Mouse (Mus musculus) T-helper 1 cell (primary cell): ENCODE results near the gene Ube2s.

Source experiments
- in situ Hi-C: fragments of 300-600 bp; cut with MboI, MseI; formaldehyde crosslinking; loops from one replicate; pipeline ENCODE4 v1.15.1; 2025; ENCODE audit warnings: high pct_unique_total_duplicates

The Ube2s gene

DNA sequence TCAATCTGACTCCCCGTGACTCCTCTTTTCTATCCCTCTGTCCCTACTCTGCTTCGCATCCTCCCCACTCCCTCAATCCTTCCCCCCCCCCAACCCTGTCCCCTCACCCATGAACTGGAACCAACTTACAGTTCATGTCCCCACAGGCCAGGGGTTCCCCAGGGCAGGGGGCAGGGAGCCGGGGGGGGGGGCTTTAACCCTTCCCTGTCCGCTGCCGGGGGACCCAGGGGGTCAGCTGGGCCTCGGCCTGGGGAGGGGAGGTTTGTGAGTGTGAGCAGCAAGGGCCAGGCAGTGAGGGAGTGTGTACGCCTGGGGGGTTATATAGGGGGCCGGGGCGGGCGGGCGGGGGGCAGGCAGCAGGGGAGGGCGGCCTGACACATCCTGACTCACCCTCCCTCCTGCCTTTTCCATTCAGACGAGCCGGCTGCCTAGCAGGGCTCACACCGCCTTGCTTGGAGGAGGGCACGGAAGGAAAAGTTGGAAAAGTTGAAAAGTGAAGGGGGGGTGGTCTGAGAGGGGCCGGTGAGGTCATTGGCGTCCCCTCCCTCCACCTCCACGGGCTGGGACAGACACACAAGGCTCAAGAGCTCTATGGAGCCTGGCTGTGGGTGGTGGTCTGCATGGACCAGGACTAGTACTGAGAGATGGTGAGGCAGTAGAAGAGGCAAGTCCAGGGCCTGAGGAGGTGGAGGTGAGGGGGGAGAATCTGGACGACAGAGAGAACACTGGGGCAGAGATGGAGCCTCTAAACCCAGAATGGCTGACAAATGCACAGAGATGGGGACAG, 34.3 kb downstream of the Ube2s start:
- in situ Hi-C loops, result no loop called here

DNA sequence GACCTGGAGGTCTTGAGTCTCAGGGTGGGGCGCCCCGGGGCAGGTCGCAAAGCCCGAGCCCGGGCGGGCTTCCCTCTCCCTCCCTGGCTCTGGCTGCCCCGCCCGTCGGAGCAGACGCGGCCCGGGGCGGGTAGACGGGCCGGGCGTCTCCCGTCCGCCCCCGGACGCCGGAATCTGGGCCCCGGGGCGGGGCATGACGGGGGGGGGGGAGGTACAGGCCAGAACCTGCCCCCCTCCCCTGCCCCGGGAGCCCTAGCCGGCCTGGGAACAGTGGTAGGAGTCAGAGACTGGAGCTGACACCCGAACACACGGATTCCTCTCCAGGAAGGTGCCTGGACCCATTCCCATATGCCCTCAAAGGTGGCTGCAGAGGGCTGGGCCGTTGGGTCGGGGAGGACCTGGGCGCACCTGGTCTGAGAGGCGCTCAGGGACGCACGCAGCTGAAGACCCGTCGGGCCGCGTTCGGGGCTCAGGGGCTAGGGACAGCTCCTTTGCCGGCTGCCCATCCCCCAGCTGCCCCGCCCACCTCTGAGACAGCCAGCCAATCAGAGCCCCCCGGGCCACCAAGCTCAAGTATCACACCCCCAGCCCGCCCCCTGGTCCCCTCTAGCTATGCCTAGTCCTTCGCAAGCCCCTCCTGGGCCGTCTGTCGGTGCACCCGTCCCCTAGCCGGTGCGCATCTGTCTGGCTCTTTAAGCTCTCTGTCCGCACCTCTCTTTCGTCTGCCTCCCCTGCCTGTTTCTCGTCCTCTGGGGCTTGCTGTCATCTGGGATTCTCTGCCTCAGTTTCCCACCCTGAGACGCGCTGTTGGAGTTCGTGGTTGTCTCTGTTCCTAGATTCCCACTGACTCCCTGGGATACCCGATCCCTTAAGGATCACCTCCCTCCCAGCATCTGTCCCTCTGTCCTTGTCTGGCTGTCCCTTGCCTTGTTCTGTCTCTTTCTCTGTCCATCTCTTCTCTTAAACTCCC, 35.2 kb downstream of the Ube2s start:
- in situ Hi-C loops, result no loop called here

DNA sequence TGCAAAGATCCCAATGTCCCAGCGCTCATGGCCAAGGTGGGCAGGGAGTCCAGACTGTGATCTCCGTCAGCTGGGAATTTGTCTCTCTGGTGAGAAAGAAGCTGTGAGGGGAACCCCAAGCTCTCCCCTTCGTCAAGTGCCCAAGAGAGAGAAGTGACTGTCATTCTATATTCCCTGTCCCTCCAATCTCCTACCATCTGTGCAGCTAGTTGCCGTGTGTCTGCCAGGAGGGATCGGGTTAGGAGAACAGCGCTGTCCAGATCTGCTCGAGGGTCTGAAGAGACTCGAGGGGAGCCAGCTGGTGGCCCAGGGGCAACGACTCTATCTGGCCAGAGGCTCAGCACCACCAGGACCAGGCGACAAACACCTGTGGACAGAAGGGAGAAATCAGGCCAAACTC, 36.3 kb downstream of the Ube2s start:
- in situ Hi-C loops, result no loop called here

DNA sequence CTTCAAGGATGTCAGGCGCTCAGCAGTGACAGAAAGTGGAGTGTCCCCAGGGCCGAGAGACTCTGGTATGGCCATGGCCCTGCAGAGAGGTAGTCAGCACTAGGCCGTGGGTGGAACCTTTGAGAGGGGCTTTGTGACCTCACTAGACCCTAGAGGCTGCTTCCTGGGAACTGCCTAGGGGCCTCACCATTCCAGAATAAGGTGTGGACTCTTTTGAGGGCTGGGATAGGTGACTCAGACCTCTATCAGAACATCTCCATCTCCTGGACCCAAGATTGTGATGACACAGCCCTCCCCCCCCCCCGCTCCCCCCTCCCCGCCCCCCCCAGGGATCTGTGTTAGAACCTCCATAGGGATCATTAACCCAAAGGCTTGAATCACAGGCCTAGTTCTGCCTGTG, 41.2 kb downstream of the Ube2s start, which contains the start of gene Fam71e2:
Gene Fam71e2 (minus strand): TSS at position 101 of the 400 bp plus-strand sequence.
- in situ Hi-C loops, result no loop called here

DNA sequence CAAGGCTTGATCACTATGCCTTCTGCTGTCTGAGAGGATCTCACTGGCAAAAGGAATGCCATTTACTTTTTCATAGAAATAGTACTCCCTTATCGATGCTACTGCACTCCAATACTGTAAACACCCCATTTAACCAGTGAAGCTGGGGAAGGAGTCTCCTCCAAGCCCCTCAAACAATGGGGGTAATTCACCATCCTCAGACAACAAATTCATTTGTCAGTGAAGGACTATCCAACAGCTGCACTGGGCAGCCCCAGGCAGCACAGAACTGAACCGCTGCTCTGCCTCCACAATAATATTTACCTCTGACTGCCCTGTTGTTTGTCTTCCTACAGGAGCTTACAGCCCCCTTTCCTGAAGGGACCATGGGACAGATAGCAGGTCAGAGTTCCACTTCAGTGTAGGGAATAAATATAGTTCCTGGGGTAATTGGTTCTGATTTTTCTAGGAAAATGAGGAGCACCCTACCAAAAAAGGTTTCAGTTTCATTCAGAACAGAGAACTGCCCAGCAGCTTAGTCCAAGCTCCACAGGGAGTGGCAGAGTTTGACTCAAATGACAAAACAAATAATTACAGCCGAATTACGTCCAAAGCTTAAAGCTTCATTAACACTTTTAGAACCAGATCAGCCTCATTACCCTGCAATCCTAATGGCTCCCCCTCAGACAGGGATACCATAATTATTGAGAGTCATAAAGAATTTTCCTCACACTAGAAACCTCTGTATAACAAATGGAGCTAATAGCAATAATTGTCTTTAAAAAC, 47.3 kb downstream of the Ube2s start:
- in situ Hi-C loops, result no loop called here

DNA sequence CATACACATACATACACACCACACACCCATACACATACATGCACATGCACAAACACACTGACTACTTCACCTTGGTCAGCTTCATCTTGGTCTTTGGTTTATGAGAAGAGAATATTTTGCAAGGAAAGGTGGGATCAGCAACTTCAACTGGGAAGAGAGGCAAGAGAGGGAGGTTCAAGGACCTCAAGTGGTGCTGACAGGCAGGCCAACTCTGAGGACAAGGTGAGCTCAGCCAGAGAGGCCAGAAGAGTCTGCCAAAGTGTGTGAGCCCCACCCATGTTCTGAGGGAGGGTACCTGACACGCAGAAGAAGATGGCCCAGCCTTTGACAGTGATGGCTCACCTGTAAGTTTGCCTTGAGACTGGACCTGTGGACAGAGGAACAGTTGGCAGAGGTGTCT, 52.7 kb downstream of the Ube2s start:
- in situ Hi-C loops, result no loop called here

DNA sequence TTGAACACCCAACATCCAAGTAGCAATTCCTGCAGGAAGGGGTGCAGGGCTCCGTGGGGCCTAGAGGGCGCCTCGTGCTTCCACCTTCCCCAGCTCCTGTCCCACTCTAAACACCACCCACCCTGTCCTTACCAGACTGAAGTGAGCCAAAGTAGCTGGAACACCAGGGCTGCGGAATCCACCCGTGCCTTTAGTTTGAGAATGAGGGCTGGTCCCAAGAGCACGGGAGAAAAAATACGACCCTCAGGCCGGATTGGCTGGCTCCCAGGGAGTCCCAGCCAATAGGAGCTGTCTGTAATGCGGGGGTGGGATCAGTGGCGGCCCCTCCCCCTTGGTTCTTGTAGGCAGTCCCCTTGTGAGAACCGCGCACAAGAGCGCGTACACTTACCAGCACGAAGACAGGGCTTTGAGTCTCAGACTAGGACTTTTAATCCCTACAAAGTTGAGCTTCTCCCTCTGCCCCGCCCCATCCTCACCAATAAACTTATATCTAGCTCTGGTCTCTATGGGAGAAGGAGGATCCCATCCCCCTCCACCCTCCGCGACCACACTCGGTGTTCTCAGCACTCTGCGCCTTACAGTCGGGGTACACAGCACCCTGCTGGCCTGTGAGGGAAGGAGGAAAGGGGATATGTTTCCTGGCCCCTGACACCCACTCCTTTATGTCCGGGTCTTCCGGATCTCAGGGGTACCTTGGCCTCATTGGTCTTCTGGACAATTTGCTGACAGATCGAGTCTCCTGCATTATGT, 59.4 kb downstream of the Ube2s start, which contains the start of gene Cox6b2:
Gene Cox6b2 (minus strand): TSS at position 274 of the 750 bp plus-strand sequence.
- in situ Hi-C loops, result no loop called here

DNA sequence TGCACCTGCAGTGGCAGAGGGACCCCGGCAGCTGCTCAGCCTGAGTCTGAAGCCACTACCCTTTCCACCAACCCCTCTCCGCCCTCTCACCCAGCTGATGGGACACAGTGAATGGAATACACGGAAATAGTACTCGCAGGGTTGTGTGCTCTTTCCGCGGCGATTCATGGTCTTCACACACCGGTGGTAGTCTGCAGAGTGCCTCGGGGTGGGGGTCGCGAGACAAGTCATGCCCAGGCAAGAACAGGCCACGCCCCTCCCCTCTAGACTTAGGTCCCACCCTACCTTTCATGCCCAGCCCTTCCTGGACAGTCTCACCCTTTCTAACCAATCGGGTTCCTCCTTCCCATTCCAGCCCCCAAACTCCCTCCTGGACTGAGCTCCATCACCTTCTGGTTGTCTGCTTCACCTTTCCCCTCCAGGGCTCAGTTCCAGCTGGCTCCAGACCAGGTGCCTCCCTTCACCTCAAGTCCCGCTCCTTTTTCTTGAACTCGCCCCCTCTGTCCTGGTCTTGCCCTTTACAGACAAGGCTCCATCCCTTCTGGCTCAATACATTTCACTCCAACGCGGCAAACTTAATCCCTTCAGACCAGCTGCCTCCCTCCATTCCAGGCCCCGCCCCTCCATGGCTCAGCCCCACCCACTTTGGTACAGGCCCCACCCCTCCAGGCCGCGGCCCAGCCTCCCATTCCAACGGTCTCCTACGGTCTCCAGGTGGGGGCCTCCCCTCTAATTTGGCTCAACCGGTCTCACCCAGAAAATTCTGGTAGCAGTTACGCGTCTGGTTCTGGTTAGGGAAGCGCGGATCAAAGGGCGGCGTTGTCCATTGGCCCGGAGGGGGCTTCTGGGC, 60.2 kb downstream of the Ube2s start:
- in situ Hi-C loops, result no loop called here

DNA sequence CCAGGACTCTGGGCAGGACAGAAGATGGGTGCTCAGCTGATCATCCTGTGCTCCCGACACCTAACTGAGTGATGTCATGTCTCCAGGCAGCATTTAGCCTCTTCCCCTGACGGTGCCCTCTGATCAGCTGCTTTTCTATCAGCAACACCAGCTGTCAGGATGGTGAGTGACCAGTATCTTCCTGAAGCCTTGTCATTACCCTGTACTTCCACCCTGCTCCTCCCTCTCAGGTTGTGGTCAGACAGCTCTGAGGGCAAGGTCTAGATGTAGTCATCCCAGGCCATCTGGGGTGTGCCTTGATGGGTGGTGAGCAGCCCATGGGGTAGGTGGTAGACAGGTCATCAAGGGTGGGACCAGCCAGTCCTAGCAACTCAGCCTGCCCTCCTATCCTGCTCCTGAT, 63.2 kb downstream of the Ube2s start:
- in situ Hi-C loops, result no loop called here

DNA sequence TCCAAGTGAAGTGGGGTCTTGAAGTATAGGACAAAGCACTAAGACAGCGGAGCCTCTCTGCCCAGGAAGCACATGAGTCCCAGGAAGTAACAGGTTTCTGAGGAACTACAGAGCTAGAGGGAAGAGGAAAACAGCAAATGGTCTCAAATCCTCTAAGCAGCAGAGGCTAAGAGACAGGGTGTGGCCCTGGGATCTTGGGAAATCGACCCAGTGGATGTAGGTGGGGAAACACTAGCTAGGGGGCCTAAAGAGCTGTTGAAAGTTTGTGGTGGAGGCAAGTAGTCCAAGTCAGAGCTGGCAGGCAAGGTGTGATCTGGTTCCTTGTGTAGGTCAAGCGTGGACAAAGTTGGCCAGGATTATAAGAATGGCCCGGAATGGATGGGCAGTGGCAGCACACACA, 64.1 kb downstream of the Ube2s start:
- in situ Hi-C loops, result no loop called here

DNA sequence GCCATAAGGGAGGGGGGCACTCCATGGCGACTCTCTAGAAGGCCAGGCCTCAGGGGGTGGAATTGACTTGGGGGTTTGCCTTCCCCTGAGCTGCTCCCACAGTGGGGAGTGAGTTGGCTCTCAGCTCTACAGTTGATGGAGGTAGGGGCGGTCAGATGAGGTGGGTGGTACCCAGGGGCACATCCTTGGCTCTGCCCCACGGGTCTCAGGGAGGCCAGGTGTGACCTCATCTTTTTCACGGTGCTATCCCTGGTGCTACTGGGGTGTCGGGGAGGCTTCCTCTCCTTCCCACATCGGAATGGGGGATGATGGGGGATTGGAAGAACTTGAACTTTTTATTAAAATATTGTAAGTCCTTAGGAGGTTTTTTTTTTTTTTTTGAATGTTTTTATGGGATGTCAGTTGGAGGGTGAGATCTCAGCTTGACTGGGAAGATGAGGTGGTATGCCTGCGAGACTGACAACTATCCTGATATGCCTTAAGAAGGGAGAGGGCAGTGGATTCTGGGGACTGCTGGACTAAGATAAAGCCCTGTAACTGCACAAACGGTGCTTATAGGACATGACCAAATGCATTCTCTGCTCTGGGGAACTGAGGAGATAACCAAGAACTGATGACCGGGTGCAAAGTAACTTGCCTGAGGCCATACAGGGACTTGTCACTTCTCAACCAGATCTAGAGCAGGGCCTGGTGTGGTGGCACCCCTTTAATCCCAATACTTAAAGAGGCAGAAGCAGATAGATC, 65.1 kb downstream of the Ube2s start:
- in situ Hi-C loops, result no loop called here

DNA sequence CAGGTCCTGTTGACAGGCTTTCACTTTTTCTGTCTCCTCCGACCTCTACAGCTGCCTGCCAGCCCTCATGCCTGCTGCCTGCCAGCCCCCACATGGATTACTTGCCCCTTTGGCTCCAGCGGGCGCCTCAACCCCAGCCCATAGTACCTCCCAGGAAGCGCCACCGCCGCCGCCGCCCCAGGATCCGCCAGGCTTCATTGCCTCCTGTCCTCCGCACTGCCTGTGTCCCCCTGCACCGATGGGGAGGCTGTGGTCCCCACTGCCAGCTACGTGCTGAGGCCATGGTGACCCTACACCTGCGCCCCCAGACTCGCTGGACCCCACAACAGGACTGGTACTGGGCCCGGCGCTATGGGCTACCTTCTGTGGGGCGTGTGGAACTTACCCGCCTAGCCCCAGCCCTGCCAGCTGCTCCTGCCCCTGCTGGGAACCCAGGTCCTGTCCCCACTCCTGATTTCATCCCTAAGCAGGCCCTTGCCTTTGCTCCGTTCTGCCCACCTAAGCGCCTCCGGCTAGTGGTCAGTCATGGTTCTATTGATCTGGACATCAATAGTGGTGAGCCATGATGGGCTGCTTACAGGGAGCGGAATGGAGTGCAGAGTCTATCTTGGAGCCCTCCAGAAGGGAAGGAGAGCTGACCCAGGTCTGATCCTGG, 65.9 kb downstream of the Ube2s start:
- in situ Hi-C loops, result no loop called here

DNA sequence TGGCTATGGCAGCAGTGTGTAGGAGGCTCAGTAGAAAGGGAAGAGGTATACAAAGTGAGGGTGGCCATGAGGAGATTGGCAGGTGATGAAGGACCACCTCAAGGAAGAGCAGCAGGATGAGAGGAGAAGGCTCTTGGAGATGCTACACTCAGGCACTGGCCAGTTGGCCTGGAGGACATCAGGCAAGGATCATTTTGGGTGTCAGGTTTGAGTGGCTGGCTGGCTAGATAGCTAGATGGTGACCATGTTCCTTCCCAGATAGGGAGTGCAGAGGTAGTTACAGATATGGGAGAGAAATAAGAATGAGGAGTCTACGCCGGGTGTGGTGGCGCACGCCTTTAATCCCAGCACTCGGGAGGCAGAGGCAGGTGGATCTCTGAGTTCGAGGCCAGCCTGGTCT, 67.5 kb downstream of the Ube2s start:
- in situ Hi-C loops, result loop anchor here (5.0 kb wide), 1 partner anchor 42 kb away; the partner anchor contains the start of gene Tmem238
